Mouse (Mus musculus) CH12.LX (cell line): ENCODE data around the gene Il10ra.

Experiments used
- CTCF ChIP-seq, 2 experiments: IDR thresholded peaks in 1 of 2; conservative IDR thresholded peaks in 1 of 2; 2 replicates each; pipeline ENCODE4 v1.5.1; 2011 to 2012; ENCODE audit warnings: low read depth in 2 of 2, low read length in 2 of 2, improper control_type of control experiment in 1 of 2, inconsistent platforms in 1 of 2, mild to moderate bottlenecking in 1 of 2, moderate library complexity in 1 of 2
- E2F4 ChIP-seq: IDR thresholded peaks from 2 replicates; pipeline ENCODE4 v1.6.1; 2011; ENCODE audit warnings: low read depth, low read length, improper control_type of control experiment; ENCODE audit not compliant: insufficient replicate concordance
- KAT2A ChIP-seq: IDR thresholded peaks from 2 replicates; pipeline ENCODE4 v1.6.1; 2012; ENCODE audit warnings: low read length, improper control_type of control experiment, inconsistent platforms; ENCODE audit not compliant: insufficient replicate concordance
- NELFE ChIP-seq: IDR thresholded peaks from 2 replicates; pipeline ENCODE4 v1.6.1; 2011; ENCODE audit warnings: low read depth, low read length, improper control_type of control experiment
- NRF1 ChIP-seq: IDR thresholded peaks from 2 replicates; pipeline ENCODE4 v1.6.1; 2014; ENCODE audit warnings: low read depth, mild to moderate bottlenecking, inconsistent platforms, low read length, improper control_type of control experiment, moderate library complexity
- PAX5 ChIP-seq: IDR thresholded peaks from 2 replicates; pipeline ENCODE4 v1.6.1; 2012; ENCODE audit warnings: low read length, inconsistent platforms, mixed read lengths
- POLR2A ChIP-seq: IDR thresholded peaks from 2 replicates; pipeline ENCODE4 v1.6.1; 2011; ENCODE audit warnings: low read depth, mild to moderate bottlenecking, improper control_type of control experiment, low read length
- POLR2AphosphoS2 ChIP-seq: IDR thresholded peaks from 2 replicates; pipeline ENCODE4 v1.6.1; 2011; ENCODE audit warnings: low read depth, low read length, improper control_type of control experiment
- SMC3 ChIP-seq: IDR thresholded peaks from 2 replicates; pipeline ENCODE4 v1.6.1; 2011; ENCODE audit warnings: low read depth, low read length, improper control_type of control experiment
- TBP ChIP-seq: conservative IDR thresholded peaks from 2 replicates; pipeline ENCODE4 v1.6.1; 2011; ENCODE audit warnings: low read depth, low read length, improper control_type of control experiment
- TCF12 ChIP-seq: IDR thresholded peaks from 2 replicates; pipeline ENCODE4 v1.6.1; 2014; ENCODE audit warnings: low read depth, mild to moderate bottlenecking, inconsistent platforms, low read length, improper control_type of control experiment
- UBTF ChIP-seq: IDR thresholded peaks from 2 replicates; pipeline ENCODE4 v1.6.1; 2012; ENCODE audit warnings: low read depth, mild to moderate bottlenecking, inconsistent platforms, low read length, improper control_type of control experiment, moderate library complexity
- USF1 ChIP-seq: IDR thresholded peaks from 2 replicates; pipeline ENCODE4 v1.6.1; 2014; ENCODE audit warnings: low read depth, mild to moderate bottlenecking, inconsistent platforms, low read length, improper control_type of control experiment
- ZKSCAN1 ChIP-seq: IDR thresholded peaks from 2 replicates; pipeline ENCODE4 v1.6.1; 2012; ENCODE audit warnings: low read depth, inconsistent platforms, low read length, improper control_type of control experiment, borderline replicate concordance

DNA sequence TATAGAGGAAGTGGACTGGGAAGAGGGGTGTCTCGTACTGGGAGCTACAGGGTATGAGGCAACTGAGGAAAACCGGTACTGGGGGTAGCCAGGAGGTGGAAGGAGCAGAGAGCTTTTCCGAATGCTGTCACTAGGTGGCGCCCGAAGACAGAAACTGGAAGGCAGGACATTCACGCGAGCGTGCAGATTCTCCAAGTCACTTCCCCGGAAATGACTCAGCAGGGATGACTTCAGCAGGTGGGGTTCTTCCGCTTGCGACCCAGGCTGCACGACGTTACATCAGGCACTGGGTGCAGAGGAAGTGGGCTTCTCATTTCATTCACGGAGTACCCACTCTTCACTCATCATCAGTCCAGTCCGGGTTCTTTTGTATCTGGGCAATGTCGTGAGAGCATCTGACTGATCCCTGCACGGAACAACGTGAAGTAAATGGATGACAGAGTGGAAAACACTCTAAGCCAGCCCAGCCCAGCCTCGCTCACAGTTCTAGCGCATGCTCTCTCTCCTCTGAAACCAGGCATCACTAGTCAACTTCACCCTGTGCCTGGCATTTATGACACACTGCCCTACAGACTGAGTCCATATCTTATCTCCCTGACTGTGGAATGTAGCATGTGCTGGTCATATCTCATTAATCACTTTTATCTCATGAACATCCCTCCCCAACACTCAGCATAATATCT lies 31.6 kb upstream of the Il10ra start:
- peak; percentile 64 for TF ChIP-seq NRF1
- TF ChIP-seq POLR2A = peak; percentile 63
- peak; percentile 75 to 86 for TF ChIP-seq CTCF (conservative IDR thresholded peaks at IDR 0.05 in 1 of 2, IDR thresholded peaks at IDR 0.05 in 1 of 2; ENCODE audit: low read depth in 2 of 2, low read length in 2 of 2)
- peak; percentile 65 for TF ChIP-seq TCF12
- no peak for TF ChIP-seq PAX5
- TF ChIP-seq ZKSCAN1 = no peak
- 0 out of 2 replicates have a peak, but pooled peaks have one; percentile 30 for TF ChIP-seq TBP
- TF ChIP-seq POLR2AphosphoS2 = no peak
- no peak for TF ChIP-seq UBTF
- no peak for TF ChIP-seq KAT2A
- no peak for TF ChIP-seq NELFE
- no peak for TF ChIP-seq USF1
- TF ChIP-seq SMC3 = peak; percentile 77
- TF ChIP-seq E2F4 = no peak
